Mouse (Mus musculus): ENCODE results near the gene Utrn. TPM values are rescaled to one million over a fixed set of nuclear protein-coding genes. Genes with fewer than 3 reads are reported as not detected.

Utrn gene
- total and polyA plus RNA-seq, 2 experiments from 2014 or later = 48.4 to 61.6 TPM

GRCm38 (mm10) chr10:12639638-12640037 is 229.5 kb downstream of the Utrn start:
- H3K27me3 ChIP-seq (ENCODE audit: control insufficient read depth, insufficient read depth, low read length) = no peaks in the 10 kb centered on the region
- H3K4me1 ChIP-seq (ENCODE audit: control insufficient read depth, insufficient read depth) = no peaks in the 10 kb centered on the region
- no peak overlapping the region for H3K4me2 ChIP-seq (ENCODE audit: low read depth, low read length)
- ATAC-seq (ENCODE audit: insufficient read depth, low read depth) (no peak), DNase-seq (ENCODE audit: low spot score) (no peak)
- no peak overlapping the region for H3K4me3 ChIP-seq (ENCODE audit: low read depth, low read length)
- TF ChIP-seq EP300 (IDR thresholded peaks at IDR 0.05; ENCODE audit: low read depth) (no peak), CTCF (IDR thresholded peaks at IDR 0.05; ENCODE audit: low read depth) (no peak)
- H3K27ac ChIP-seq (ENCODE audit: low read depth) = no peak overlapping the region
- WGBS = 83% methylated on average over 4 of the region's 4 CpGs
- H3K9me3 ChIP-seq (replicated peaks; ENCODE audit: control insufficient read depth, low read length) = no peaks in the 10 kb centered on the region
- peaks cover 54% of the 10 kb centered on the region for H3K36me3 ChIP-seq (replicated peaks; ENCODE audit: control insufficient read depth, insufficient read depth, low read length)
- H3K9ac ChIP-seq (replicated peaks; ENCODE audit: low read depth, low read length) = no peak overlapping the region

DNA sequence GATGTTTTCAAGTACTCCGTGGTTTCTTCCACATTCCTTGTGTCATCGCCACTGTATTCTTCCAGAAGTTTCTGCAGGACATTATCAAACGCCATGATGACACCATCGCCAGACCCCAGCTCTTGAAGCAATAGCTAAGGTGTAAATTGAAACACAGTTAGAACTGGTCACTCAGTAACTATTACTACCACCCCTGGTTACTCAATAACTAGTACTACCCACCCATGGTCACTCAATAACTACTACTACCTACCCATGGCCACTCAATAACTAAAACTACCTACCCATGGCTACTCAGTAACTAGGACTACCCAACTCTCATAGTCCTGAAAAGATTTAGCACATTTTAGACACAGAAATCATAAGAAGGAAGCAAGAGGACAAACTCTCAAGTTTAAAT is 235.2 kb downstream of the Utrn start:
- H3K4me2 ChIP-seq (ENCODE audit: low read depth, low read length) = no peak overlapping the region
- peaks cover 44% of the 10 kb centered on the region for H3K36me3 ChIP-seq (replicated peaks; ENCODE audit: control insufficient read depth, insufficient read depth, low read length)
- no peaks in the 10 kb centered on the region for H3K4me1 ChIP-seq (ENCODE audit: control insufficient read depth, insufficient read depth)
- H3K9ac ChIP-seq (replicated peaks; ENCODE audit: low read depth, low read length) = no peak overlapping the region
- 86% methylated on average over 4 of the region's 4 CpGs for WGBS
- ATAC-seq (ENCODE audit: insufficient read depth, low read depth) (no peak), DNase-seq (ENCODE audit: low spot score) (no peak)
- H3K4me3 ChIP-seq (ENCODE audit: low read depth, low read length) = no peak overlapping the region
- TF ChIP-seq CTCF (IDR thresholded peaks at IDR 0.05; ENCODE audit: low read depth) = no peak
- no peak for TF ChIP-seq EP300 (IDR thresholded peaks at IDR 0.05; ENCODE audit: low read depth)
- H3K27me3 ChIP-seq (ENCODE audit: control insufficient read depth, insufficient read depth, low read length) = no peaks in the 10 kb centered on the region
- H3K27ac ChIP-seq (ENCODE audit: low read depth) = no peak overlapping the region
- H3K9me3 ChIP-seq (replicated peaks; ENCODE audit: control insufficient read depth, low read length) = no peaks in the 10 kb centered on the region

- WGBS = 69% methylated on average over 5 of the region's 5 CpGs
- no peak for ATAC-seq (ENCODE audit: insufficient read depth, low read depth)
- no peak overlapping the region for H3K9ac ChIP-seq (replicated peaks; ENCODE audit: low read depth, low read length)
- no peaks in the 10 kb centered on the region for H3K9me3 ChIP-seq (replicated peaks; ENCODE audit: control insufficient read depth, low read length)
- peaks cover 42% of the 10 kb centered on the region for H3K36me3 ChIP-seq (replicated peaks; ENCODE audit: control insufficient read depth, insufficient read depth, low read length)
- no peak overlapping the region for H3K27ac ChIP-seq (ENCODE audit: low read depth)
- no peaks in the 10 kb centered on the region for H3K27me3 ChIP-seq (ENCODE audit: control insufficient read depth, insufficient read depth, low read length)
- no peak for TF ChIP-seq EP300 (IDR thresholded peaks at IDR 0.05; ENCODE audit: low read depth)
- no peak for TF ChIP-seq CTCF (IDR thresholded peaks at IDR 0.05; ENCODE audit: low read depth)
- no peak for DNase-seq (ENCODE audit: low spot score)
- H3K4me1 ChIP-seq (ENCODE audit: control insufficient read depth, insufficient read depth) = no peaks in the 10 kb centered on the region
- no peak overlapping the region for H3K4me3 ChIP-seq (ENCODE audit: low read depth, low read length)
- no peak overlapping the region for H3K4me2 ChIP-seq (ENCODE audit: low read depth, low read length)
These were observed 238.2 kb downstream of the Utrn start for GRCm38 (mm10) chr10:12630933-12631332.

DNA sequence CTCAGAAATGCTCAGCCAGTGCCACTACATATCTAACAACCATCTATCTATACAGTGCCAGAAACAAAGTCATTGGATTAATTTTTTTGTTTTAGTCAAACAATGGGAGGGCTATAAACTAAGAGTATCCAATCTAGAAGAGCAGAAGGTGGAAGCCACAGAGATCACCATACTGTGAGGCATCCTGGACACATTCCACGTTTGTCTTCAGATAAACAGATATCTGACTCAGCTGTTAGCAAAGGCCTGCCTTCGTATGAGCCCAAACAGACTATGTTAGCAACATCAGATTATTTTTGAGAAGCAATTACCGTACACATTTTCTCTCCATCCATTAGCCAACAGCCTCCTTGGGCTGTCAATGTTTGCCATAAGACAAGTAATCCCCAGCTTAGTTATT is 250.8 kb downstream of the Utrn start:
- no peak for ATAC-seq (ENCODE audit: insufficient read depth, low read depth)
- TF ChIP-seq CTCF (IDR thresholded peaks at IDR 0.05; ENCODE audit: low read depth) = no peak
- no peak for TF ChIP-seq EP300 (IDR thresholded peaks at IDR 0.05; ENCODE audit: low read depth)
- H3K9me3 ChIP-seq (replicated peaks; ENCODE audit: control insufficient read depth, low read length) = no peaks in the 10 kb centered on the region

GRCm38 (mm10) chr10:12615723-12616122 is 253.4 kb downstream of the Utrn start:
- WGBS = 77% methylated on average over 3 of the region's 3 CpGs

More for the DNA sequence above, 250.8 kb downstream of the Utrn start:
- H3K4me1 ChIP-seq (ENCODE audit: control insufficient read depth, insufficient read depth) = no peaks in the 10 kb centered on the region
- H3K9ac ChIP-seq (replicated peaks; ENCODE audit: low read depth, low read length) = no peak overlapping the region
- no peak overlapping the region for H3K4me3 ChIP-seq (ENCODE audit: low read depth, low read length)
- 64% methylated on average over 3 of the region's 3 CpGs for WGBS
- peaks cover 11% of the 10 kb centered on the region; the same call in 1 of the 2 replicates for H3K36me3 ChIP-seq (replicated peaks; ENCODE audit: control insufficient read depth, insufficient read depth, low read length)
- H3K27ac ChIP-seq (ENCODE audit: low read depth) = no peak overlapping the region
- H3K4me2 ChIP-seq (ENCODE audit: low read depth, low read length) = no peak overlapping the region
- no peak for DNase-seq (ENCODE audit: low spot score)
- H3K27me3 ChIP-seq (ENCODE audit: control insufficient read depth, insufficient read depth, low read length) = no peaks in the 10 kb centered on the region

More at GRCm38 (mm10) chr10:12615723-12616122, 253.4 kb downstream of the Utrn start:
- H3K9me3 ChIP-seq (replicated peaks; ENCODE audit: control insufficient read depth, low read length) = no peaks in the 10 kb centered on the region
- no peak for DNase-seq (ENCODE audit: low spot score)
- no peak overlapping the region for H3K27ac ChIP-seq (ENCODE audit: low read depth)
- H3K36me3 ChIP-seq (replicated peaks; ENCODE audit: control insufficient read depth, insufficient read depth, low read length) = peaks cover 5% of the 10 kb centered on the region; the same call in 1 of the 2 replicates
- no peaks in the 10 kb centered on the region for H3K4me1 ChIP-seq (ENCODE audit: control insufficient read depth, insufficient read depth)
- no peaks in the 10 kb centered on the region for H3K27me3 ChIP-seq (ENCODE audit: control insufficient read depth, insufficient read depth, low read length)
- ATAC-seq (ENCODE audit: insufficient read depth, low read depth) = no peak
- no peak overlapping the region for H3K9ac ChIP-seq (replicated peaks; ENCODE audit: low read depth, low read length)
- no peak overlapping the region for H3K4me2 ChIP-seq (ENCODE audit: low read depth, low read length)
- no peak overlapping the region for H3K4me3 ChIP-seq (ENCODE audit: low read depth, low read length)
- TF ChIP-seq CTCF (IDR thresholded peaks at IDR 0.05; ENCODE audit: low read depth) = peak; percentile 21; the same call in 1 of the 2 replicates
- TF ChIP-seq EP300 (IDR thresholded peaks at IDR 0.05; ENCODE audit: low read depth) = no peak
